Mouse (Mus musculus): ENCODE data around the gene Terf2. TPM values are rescaled to one million over a fixed set of nuclear protein-coding genes. Genes with fewer than 3 reads are reported as not detected.

The Terf2 gene
- polyA plus RNA-seq, 1 experiment from 2014 or later: 6.9 TPM

- no peak for DNase-seq
- Histone ChIP-seq H3K36me3 (replicated peaks; ENCODE audit: insufficient read depth, low read length) (no peaks in the 10 kb centered on the region), H3K4me3 (ENCODE audit: low read depth, low read length) (no peak overlapping the region), H3K4me2 (ENCODE audit: low read depth, low read length) (no peak overlapping the region), H3K27me3 (ENCODE audit: insufficient read depth, low read length) (no peaks in the 10 kb centered on the region), H3K4me1 (ENCODE audit: insufficient read depth) (peaks cover 12% of the 10 kb centered on the region), H3K9ac (replicated peaks) (no peak overlapping the region), H3K27ac (ENCODE audit: low read depth) (no peak overlapping the region), H3K9me3 (ENCODE audit: low read length) (no peaks in the 10 kb centered on the region)
- TF ChIP-seq CTCF (IDR thresholded peaks at IDR 0.05; ENCODE audit: low read depth) (no peak), EP300 (IDR thresholded peaks at IDR 0.05; ENCODE audit: low read depth) (no peak)
- 49% methylated on average over 2 of the region's 2 CpGs for WGBS (ENCODE audit: insufficient replicate concordance)
- ATAC-seq: peak; percentile 77
These were observed 20.7 kb upstream of the Terf2 start for GRCm38 (mm10) chr8:107117019-107117418.

GRCm38 (mm10) chr8:107116023-107116422 lies 19.7 kb upstream of the Terf2 start:
- 11% methylated on average over 11 of the region's 11 CpGs for WGBS (ENCODE audit: insufficient replicate concordance)
- Histone ChIP-seq H3K4me2 (ENCODE audit: low read depth, low read length) (no peak overlapping the region), H3K4me3 (ENCODE audit: low read depth, low read length) (no peak overlapping the region), H3K27me3 (ENCODE audit: insufficient read depth, low read length) (no peaks in the 10 kb centered on the region), H3K9ac (replicated peaks) (no peak overlapping the region), H3K36me3 (replicated peaks; ENCODE audit: insufficient read depth, low read length) (no peaks in the 10 kb centered on the region), H3K4me1 (ENCODE audit: insufficient read depth) (peaks cover 12% of the 10 kb centered on the region; the same call in 1 of the 2 replicates), H3K9me3 (ENCODE audit: low read length) (no peaks in the 10 kb centered on the region), H3K27ac (ENCODE audit: low read depth) (no peak overlapping the region)
- DNase-seq (peak; percentile 71), ATAC-seq (peak; percentile 57)
- TF ChIP-seq EP300 (IDR thresholded peaks at IDR 0.05; ENCODE audit: low read depth) (0 out of 2 replicates have a peak, but pooled peaks have one; percentile 14), CTCF (IDR thresholded peaks at IDR 0.05; ENCODE audit: low read depth) (peak; percentile 81)

GRCm38 (mm10) chr8:107115008-107115320 lies 18.6 kb upstream of the Terf2 start:
- WGBS (ENCODE audit: insufficient replicate concordance): 50% methylated on average over 10 of the region's 10 CpGs
- no peak for ATAC-seq
- H3K9me3 ChIP-seq (ENCODE audit: low read length): no peaks in the 10 kb centered on the region
- TF ChIP-seq CTCF (IDR thresholded peaks at IDR 0.05; ENCODE audit: low read depth): no peak
- TF ChIP-seq EP300 (IDR thresholded peaks at IDR 0.05; ENCODE audit: low read depth): no peak
- no peak overlapping the region for H3K4me3 ChIP-seq (ENCODE audit: low read depth, low read length)
- H3K27me3 ChIP-seq (ENCODE audit: insufficient read depth, low read length): no peaks in the 10 kb centered on the region
- no peaks in the 10 kb centered on the region for H3K36me3 ChIP-seq (replicated peaks; ENCODE audit: insufficient read depth, low read length)
- H3K4me1 ChIP-seq (ENCODE audit: insufficient read depth): peaks cover 12% of the 10 kb centered on the region; the same call in 1 of the 2 replicates
- no peak overlapping the region for H3K27ac ChIP-seq (ENCODE audit: low read depth)
- peak overlapping the region; percentile 42 for H3K4me2 ChIP-seq (ENCODE audit: low read depth, low read length)
- H3K9ac ChIP-seq (replicated peaks): peak overlapping the region; percentile 35; the same call in 1 of the 2 replicates
- no peak for DNase-seq

GRCm38 (mm10) chr8:107114150-107115007 lies 18.0 kb upstream of the Terf2 start:
- H3K36me3 ChIP-seq (replicated peaks; ENCODE audit: insufficient read depth, low read length): no peaks in the 10 kb centered on the region
- 41% methylated on average over 19 of the region's 19 CpGs for WGBS (ENCODE audit: insufficient replicate concordance)
- H3K4me3 ChIP-seq (ENCODE audit: low read depth, low read length): no peak overlapping the region
- H3K4me2 ChIP-seq (ENCODE audit: low read depth, low read length): peak overlapping the region; percentile 42
- DNase-seq (no peak), ATAC-seq (no peak)
- H3K27me3 ChIP-seq (ENCODE audit: insufficient read depth, low read length): no peaks in the 10 kb centered on the region
- H3K27ac ChIP-seq (ENCODE audit: low read depth): no peak overlapping the region
- H3K9me3 ChIP-seq (ENCODE audit: low read length): no peaks in the 10 kb centered on the region
- TF ChIP-seq CTCF (IDR thresholded peaks at IDR 0.05; ENCODE audit: low read depth) (no peak), EP300 (IDR thresholded peaks at IDR 0.05; ENCODE audit: low read depth) (no peak)
- peak overlapping the region; percentile 35; the same call in 1 of the 2 replicates for H3K9ac ChIP-seq (replicated peaks)
- peaks cover 12% of the 10 kb centered on the region; the same call in 1 of the 2 replicates for H3K4me1 ChIP-seq (ENCODE audit: insufficient read depth)

GRCm38 (mm10) chr8:107113209-107113608 lies 16.9 kb upstream of the Terf2 start:
- no peak overlapping the region for H3K4me3 ChIP-seq (ENCODE audit: low read depth, low read length)
- WGBS (ENCODE audit: insufficient replicate concordance): 70% methylated on average over 4 of the region's 4 CpGs
- no peak for ATAC-seq

GRCm38 (mm10) chr8:107111340-107112105 lies 15.2 kb upstream of the Terf2 start:
- Histone ChIP-seq H3K9ac (replicated peaks) (no peak overlapping the region), H3K27me3 (ENCODE audit: insufficient read depth, low read length) (no peaks in the 10 kb centered on the region), H3K9me3 (ENCODE audit: low read length) (no peaks in the 10 kb centered on the region), H3K4me1 (ENCODE audit: insufficient read depth) (peaks cover 3% of the 10 kb centered on the region; the same call in 1 of the 2 replicates), H3K36me3 (replicated peaks; ENCODE audit: insufficient read depth, low read length) (no peaks in the 10 kb centered on the region), H3K4me3 (ENCODE audit: low read depth, low read length) (no peak overlapping the region), H3K27ac (ENCODE audit: low read depth) (no peak overlapping the region), H3K4me2 (ENCODE audit: low read depth, low read length) (no peak overlapping the region)
- TF ChIP-seq CTCF (IDR thresholded peaks at IDR 0.05; ENCODE audit: low read depth) (no peak), EP300 (IDR thresholded peaks at IDR 0.05; ENCODE audit: low read depth) (no peak)
- no peak for ATAC-seq
- DNase-seq: no peak
- WGBS (ENCODE audit: insufficient replicate concordance): 82% methylated on average over 9 of the region's 11 CpGs

More at GRCm38 (mm10) chr8:107113209-107113608, 16.9 kb upstream of the Terf2 start:
- Histone ChIP-seq H3K27me3 (ENCODE audit: insufficient read depth, low read length) (no peaks in the 10 kb centered on the region), H3K36me3 (replicated peaks; ENCODE audit: insufficient read depth, low read length) (no peaks in the 10 kb centered on the region), H3K4me1 (ENCODE audit: insufficient read depth) (peaks cover 5% of the 10 kb centered on the region; the same call in 1 of the 2 replicates), H3K9me3 (ENCODE audit: low read length) (no peaks in the 10 kb centered on the region), H3K27ac (ENCODE audit: low read depth) (no peak overlapping the region), H3K4me2 (ENCODE audit: low read depth, low read length) (no peak overlapping the region), H3K9ac (replicated peaks) (no peak overlapping the region)
- no peak for DNase-seq
- TF ChIP-seq CTCF (IDR thresholded peaks at IDR 0.05; ENCODE audit: low read depth): no peak
- TF ChIP-seq EP300 (IDR thresholded peaks at IDR 0.05; ENCODE audit: low read depth): no peak

Measured in liver, postnatal 0 days (tissue).